Mouse (Mus musculus) right cerebral cortex, postnatal 4 days (tissue): Measurements from ENCODE around the gene Rbmx2.

ENCODE experiments used
- DNase-seq: peaks from one replicate; pipeline ENCODE4 v3.0.0-alpha.2; 2022

Rbmx2 gene

DNA sequence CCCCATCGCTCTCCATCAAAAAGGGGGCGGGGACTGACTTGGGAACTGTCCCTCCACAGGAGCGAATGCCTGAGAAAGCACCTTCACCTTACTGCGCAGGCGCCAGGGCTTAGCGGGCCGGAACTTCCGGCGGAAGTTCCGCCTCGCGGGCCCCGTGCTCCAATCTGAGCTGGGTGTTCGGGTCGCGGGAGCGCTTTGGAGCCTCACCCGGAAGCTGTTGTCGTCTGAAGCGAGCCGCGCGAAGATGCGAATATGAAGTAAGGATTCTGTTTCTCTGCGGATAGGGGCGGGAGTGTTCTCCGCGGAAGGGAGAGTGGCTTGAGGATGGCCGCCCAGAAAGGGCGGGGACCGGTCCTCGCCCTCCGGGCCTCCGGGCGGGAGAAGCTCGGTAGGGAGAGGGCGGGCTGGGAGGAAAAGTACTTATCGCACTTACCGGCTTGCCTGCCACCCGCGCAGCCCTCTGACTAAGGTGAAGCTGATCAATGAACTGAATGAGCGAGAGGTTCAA, at the start of gene Rbmx2:
TSS of gene Rbmx2 (plus strand) at position 141 of the 508 bp plus-strand sequence.
- peak; percentile 89 for DNase-seq

DNA sequence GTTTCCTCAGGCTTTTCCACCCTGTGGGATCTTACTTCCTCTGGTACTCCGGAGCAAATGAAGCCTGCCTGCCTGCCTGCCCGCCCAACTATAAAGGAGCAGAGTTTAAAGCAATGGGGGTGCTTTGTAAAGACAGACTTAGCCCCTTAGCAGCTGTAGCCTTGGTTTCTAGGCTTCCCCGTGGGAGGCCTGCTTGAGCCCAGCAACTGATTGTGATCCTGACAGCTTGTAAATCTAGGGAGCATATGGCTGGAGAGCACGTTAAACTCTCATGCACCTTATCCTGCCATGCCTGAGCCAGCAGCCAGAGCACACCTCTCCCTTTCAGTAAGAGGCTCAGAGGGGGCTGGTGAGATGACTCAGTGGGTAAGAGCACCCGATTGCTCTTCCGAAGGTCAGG, 28.0 kb upstream of the Rbmx2 start:
- no peak for DNase-seq

DNA sequence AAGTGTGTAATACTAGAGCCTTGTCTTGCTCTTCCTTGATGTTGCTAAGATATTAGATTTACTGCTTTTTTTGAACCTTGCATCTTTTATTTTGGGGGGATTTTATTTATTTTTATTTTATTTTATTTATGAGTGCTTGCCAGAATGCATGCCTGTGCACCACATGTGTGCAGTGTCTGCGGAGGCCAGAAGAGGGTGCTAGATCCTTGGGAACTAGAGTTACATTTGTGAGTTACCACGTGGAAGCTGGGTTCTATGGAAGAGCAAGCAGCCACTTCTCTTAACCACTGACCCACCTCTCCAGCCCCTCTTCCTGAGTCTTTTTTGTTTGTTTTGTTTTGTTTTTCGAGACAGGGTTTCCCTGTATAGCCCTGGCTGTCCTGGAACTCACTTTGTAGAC, 25.2 kb upstream of the Rbmx2 start:
- no peak for DNase-seq

DNA sequence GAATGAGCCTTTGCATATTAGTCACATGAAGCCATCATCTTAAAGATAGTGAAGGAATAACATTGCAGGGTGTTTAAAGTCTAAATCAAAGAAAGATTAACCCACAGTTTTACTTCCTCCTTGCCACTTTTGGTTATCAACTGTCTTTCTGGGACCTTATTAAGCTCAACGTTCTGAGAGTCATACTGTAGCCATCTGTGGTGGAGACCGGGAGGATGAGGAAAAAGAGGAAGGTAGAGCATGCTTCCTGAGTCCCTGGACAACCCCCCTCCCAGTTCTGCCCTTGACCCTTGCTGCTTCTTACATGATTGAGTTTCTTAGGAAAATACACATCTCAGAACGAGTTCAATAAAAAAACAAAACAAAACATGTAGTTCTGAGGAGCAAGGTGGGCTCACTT, 23.1 kb upstream of the Rbmx2 start:
- no peak for DNase-seq

- no peak for DNase-seq
Measured at GRCm38 (mm10) chrX:48674171-48674570, 20.6 kb upstream of the Rbmx2 start, which contains the start of gene Gpr119. Gpr119 (minus strand) TSS chrX:48674478.

DNA sequence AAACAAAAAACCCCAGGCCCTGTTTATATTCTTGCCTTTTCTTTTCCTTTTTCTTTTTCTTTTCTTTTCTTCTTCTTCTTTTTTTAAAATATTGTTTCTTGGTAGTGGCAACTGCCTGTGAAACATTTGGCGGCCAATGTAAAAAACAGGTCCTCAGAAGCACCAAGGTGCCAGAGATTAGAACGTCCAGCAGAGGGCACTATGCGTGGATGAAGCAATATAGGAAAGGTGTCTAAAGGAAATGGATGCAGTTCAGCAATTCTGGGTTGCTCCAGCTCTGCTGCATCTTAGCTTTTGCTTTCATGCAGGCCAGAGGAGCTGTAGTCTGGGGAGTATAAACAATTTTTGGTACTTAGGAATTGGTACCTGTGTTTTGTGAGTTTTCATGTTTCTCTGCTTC, 11.4 kb upstream of the Rbmx2 start:
- peak; percentile 39 for DNase-seq

GRCm38 (mm10) chrX:48683857-48684256, 10.9 kb upstream of the Rbmx2 start:
- no peak for DNase-seq

GRCm38 (mm10) chrX:48694460-48694859, 344 bp upstream of the Rbmx2 start:
- no peak for DNase-seq

- DNase-seq, result no peak
Measured at GRCm38 (mm10) chrX:48709701-48710100, 14.9 kb downstream of the Rbmx2 start.

DNA sequence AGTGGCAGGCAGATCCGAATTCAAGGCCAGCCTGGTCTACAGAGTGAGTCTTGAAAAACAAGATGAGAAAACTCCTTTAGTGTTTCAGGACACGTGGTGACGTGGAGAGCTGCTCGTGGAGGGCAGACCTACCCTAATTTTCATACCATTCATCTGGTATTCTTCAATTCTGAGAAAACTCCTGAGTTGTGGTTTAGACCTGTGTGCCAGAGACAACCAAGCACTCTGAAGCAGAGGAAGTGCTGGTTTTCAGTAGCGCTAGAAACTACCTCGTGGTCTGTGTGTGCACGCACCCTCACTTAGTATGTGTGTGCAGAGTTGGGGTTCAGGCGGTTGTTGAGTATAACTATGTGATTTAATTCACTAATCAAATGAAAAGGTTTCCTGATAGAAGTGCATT, 18.0 kb downstream of the Rbmx2 start:
- no peak for DNase-seq

DNA sequence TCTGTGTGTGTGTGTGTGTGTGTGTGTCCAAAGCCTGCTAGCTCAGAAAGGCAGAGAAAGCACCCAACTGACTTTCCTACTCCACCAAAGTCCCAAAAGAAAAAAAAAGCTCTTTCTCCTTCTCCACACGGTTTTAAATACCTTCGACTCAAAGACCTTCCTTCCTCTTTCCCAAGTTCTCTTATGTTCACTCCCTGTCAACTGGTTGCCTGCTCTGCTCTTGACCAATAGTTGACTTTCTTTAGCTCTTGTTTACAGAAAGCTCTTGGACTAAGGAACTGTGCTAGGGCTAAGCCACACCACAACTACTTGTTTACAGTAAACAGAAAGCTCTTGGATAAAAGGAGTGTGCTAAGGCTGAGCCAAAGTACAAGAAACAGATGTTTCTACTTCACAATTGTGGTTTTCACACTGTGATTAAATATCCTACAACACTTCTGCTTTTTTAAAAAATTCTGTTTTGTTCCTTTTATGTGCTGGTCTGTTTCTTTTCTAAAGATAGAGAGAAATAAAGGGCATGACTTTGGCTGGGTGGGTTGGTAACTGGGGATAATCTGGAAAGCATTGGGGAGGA, 60.0 kb downstream of the Rbmx2 start:
- DNase-seq, result no peak
